Mouse (Mus musculus): ENCODE results near the gene Parp4. TPM values are rescaled to one million over a fixed set of nuclear protein-coding genes. Genes with fewer than 3 reads are reported as not detected.

Gene Parp4
- polyA plus RNA-seq, 1 experiment from 2014 or later: 1.9 TPM

DNA sequence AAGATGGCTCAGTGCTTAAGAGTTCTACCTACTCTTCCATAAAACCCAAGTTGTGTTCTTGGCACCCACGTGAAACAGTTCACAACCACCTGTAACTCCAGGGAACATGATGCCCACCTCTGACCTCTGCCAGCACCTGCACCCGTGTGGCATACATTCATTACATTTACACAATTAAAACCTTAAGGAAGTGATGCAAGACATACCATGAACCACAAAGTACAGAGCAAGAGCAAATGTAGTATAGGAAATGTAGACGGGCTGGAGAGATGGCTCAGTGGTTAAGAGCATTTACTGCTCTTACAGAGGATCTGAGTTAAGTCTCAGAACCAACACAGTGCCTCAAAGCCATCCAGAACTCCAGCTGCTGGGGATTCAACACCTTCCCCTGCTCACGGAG is 6.4 kb upstream of the Parp4 start:
- H3K27ac ChIP-seq: no peak overlapping the region
- 0 out of 2 replicates have a peak, but pooled peaks cover 4% of the 10 kb centered on the region for H3K36me3 ChIP-seq (replicated peaks; ENCODE audit: control insufficient read depth, insufficient read depth)
- WGBS: 88% methylated on average over 4 of the region's 4 CpGs
- no peak for DNase-seq (ENCODE audit: low spot score)
- peaks cover 6% of the 10 kb centered on the region; the same call in 1 of the 2 replicates for H3K4me1 ChIP-seq (replicated peaks; ENCODE audit: control insufficient read depth, insufficient read depth, low read length)
- no peaks in the 10 kb centered on the region for H3K9me3 ChIP-seq (ENCODE audit: control insufficient read depth, low read length)
- no peak overlapping the region for H3K4me2 ChIP-seq (replicated peaks)
- no peak for ATAC-seq (ENCODE audit: low FRiP score)
- H3K27me3 ChIP-seq (ENCODE audit: control insufficient read depth, insufficient read depth, low read length): no peaks in the 10 kb centered on the region
- H3K9ac ChIP-seq: no peak overlapping the region
- no peak overlapping the region for H3K4me3 ChIP-seq (replicated peaks; ENCODE audit: low read length)

DNA sequence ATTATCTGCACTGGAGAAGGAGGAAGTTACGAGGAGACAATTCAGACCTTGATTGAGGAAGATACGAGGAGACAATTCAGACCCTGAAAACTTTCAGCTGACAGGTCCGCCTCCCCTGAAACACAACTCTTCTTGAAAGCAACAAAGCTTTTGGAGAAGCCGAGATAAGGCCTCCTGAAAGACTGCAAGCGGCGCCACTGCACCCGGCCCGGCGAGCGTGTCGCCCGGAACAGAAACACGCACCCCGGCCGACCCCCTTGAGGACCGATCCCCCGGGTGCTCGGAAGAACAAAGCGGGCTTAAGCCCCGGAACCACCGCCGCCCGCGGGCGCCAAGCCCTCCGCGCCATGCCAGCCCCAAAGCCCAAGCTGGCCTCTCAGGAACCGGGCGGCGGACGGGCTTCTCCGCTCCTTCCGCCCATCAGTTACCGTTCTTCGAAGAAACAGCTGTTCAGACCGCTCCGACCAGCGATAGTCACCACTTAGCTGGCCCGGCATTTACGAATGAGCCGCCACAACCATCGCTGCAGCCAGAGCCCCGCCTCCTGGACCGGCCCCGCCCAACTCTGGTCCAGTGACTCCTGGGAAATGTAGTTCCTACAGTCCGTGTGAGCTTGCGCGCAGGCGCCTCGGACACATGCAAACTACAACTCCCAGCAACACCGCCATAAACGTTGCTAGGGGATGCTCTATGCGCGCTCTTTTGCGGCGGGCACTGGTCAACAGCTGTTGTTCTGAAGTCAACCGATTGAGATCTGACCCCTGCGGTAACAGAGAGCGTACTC is 3.9 kb upstream of the Parp4 start:
- Histone ChIP-seq H3K36me3 (replicated peaks; ENCODE audit: control insufficient read depth, insufficient read depth) (no peaks in the 10 kb centered on the region), H3K27ac (peak overlapping the region; percentile 58; the same call in 1 of the 2 replicates), H3K4me2 (replicated peaks) (peak overlapping the region; percentile 80), H3K4me1 (replicated peaks; ENCODE audit: control insufficient read depth, insufficient read depth, low read length) (peaks cover 11% of the 10 kb centered on the region), H3K4me3 (replicated peaks; ENCODE audit: low read length) (peak overlapping the region; percentile 80), H3K27me3 (ENCODE audit: control insufficient read depth, insufficient read depth, low read length) (no peaks in the 10 kb centered on the region), H3K9me3 (ENCODE audit: control insufficient read depth, low read length) (no peaks in the 10 kb centered on the region), H3K9ac (peak overlapping the region; percentile 67)
- peak; percentile 97 for DNase-seq (ENCODE audit: low spot score)
- under 1% methylated on average over 59 of the region's 59 CpGs for WGBS
- peak; percentile 100 for ATAC-seq (ENCODE audit: low FRiP score)

DNA sequence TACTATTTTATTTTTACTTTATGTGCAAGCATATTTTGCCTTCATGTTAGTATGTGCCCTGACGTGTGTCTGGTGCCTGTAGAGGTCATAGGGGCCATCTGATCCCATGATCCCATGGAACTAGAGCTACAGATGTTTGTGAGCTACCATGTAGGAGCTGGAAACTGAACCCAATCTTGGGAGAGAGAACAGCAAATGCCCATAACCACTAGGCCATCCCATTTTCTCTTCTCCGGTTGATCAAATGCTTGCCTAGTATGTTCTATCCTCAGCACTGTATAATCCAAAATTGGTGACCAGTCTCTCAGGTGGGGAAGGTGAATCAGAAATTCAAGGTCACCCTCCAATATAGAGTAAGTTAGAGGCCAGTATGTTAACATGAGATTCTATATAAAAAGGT is 2.9 kb upstream of the Parp4 start:
- Histone ChIP-seq H3K36me3 (replicated peaks; ENCODE audit: control insufficient read depth, insufficient read depth) (no peaks in the 10 kb centered on the region), H3K27ac (no peak overlapping the region), H3K9me3 (ENCODE audit: control insufficient read depth, low read length) (no peaks in the 10 kb centered on the region), H3K9ac (peak overlapping the region; percentile 59; the same call in 1 of the 2 replicates), H3K4me1 (replicated peaks; ENCODE audit: control insufficient read depth, insufficient read depth, low read length) (peaks cover 11% of the 10 kb centered on the region), H3K4me3 (replicated peaks; ENCODE audit: low read length) (peak overlapping the region; percentile 80), H3K4me2 (replicated peaks) (peak overlapping the region; percentile 80), H3K27me3 (ENCODE audit: control insufficient read depth, insufficient read depth, low read length) (no peaks in the 10 kb centered on the region)
- ATAC-seq (ENCODE audit: low FRiP score) (no peak), DNase-seq (ENCODE audit: low spot score) (no peak)
- 77% methylated on average over 2 of the region's 2 CpGs for WGBS

DNA sequence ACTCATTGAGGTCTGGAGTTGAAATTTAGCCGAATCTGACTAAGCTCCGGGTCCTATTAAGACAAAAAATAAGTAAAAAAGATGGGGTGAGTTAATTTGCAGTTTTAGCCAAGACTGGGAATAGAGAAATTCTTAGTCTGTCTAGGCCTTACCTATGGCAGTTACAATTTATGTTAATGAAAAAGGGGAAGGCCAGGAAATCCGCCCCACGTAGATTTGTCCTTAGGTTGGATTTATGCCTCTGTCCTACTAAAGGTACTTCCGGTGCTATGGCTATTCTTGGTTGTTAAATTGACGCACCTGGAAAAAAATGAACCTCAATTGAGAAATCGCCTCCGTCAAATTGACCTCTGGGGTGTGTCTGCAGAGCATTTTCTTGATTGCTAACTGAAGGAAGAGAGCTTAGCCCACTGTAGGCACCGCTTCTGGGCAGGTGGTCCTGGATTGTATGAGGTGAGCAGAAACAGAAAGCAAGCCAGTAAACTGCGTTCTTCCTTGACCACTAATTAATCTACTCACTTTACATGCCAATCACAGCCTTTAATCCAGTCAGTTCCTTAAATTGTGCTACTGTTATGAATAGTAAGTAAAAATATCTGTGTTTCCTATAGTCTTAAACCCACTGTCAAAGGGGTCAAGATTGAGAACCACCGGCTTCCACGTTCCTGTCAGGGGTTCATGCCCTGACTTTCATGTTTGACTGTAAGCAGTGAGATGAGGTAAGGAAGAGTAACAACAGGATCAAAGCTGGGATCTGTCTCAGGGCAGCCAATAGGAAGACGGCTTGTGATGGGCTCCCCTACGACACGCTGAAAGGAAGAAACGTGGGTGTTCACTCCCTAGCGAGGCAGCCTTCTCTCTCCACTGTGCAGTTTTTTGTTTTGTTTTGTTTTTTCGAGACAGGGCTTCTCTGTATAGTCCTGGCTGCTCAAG is 816 bp downstream of the Parp4 start:
- no peak for DNase-seq (ENCODE audit: low spot score)
- peaks cover 5% of the 10 kb centered on the region for H3K4me1 ChIP-seq (replicated peaks; ENCODE audit: control insufficient read depth, insufficient read depth, low read length)
- 73% methylated on average over 18 of the region's 18 CpGs for WGBS

GRCm38 (mm10) chr14:56579011-56579410 is 3.6 kb downstream of the Parp4 start:
- peaks cover 5% of the 10 kb centered on the region; the same call in 1 of the 2 replicates for H3K4me1 ChIP-seq (replicated peaks; ENCODE audit: control insufficient read depth, insufficient read depth, low read length)
- H3K9me3 ChIP-seq (ENCODE audit: control insufficient read depth, low read length): no peaks in the 10 kb centered on the region
- no peak for DNase-seq (ENCODE audit: low spot score)
- WGBS: 59% methylated on average over 8 of the region's 8 CpGs
- H3K4me2 ChIP-seq (replicated peaks): no peak overlapping the region
- no peak overlapping the region for H3K4me3 ChIP-seq (replicated peaks; ENCODE audit: low read length)
- H3K27me3 ChIP-seq (ENCODE audit: control insufficient read depth, insufficient read depth, low read length): no peaks in the 10 kb centered on the region
- no peak overlapping the region for H3K27ac ChIP-seq
- no peaks in the 10 kb centered on the region for H3K36me3 ChIP-seq (replicated peaks; ENCODE audit: control insufficient read depth, insufficient read depth)
- ATAC-seq (ENCODE audit: low FRiP score): no peak
- H3K9ac ChIP-seq: no peak overlapping the region

More for the DNA sequence above, 816 bp downstream of the Parp4 start:
- H3K36me3 ChIP-seq (replicated peaks; ENCODE audit: control insufficient read depth, insufficient read depth): no peaks in the 10 kb centered on the region
- peak overlapping the region; percentile 31 for H3K4me3 ChIP-seq (replicated peaks; ENCODE audit: low read length)
- peak overlapping the region; percentile 52 for H3K4me2 ChIP-seq (replicated peaks)
- no peak overlapping the region for H3K27ac ChIP-seq
- no peaks in the 10 kb centered on the region for H3K27me3 ChIP-seq (ENCODE audit: control insufficient read depth, insufficient read depth, low read length)
- no peak overlapping the region for H3K9ac ChIP-seq
- ATAC-seq (ENCODE audit: low FRiP score): no peak
- H3K9me3 ChIP-seq (ENCODE audit: control insufficient read depth, low read length): no peaks in the 10 kb centered on the region

- Histone ChIP-seq H3K9me3 (ENCODE audit: control insufficient read depth, low read length) (no peaks in the 10 kb centered on the region), H3K4me3 (replicated peaks; ENCODE audit: low read length) (no peak overlapping the region), H3K27ac (no peak overlapping the region), H3K36me3 (replicated peaks; ENCODE audit: control insufficient read depth, insufficient read depth) (no peaks in the 10 kb centered on the region), H3K4me2 (replicated peaks) (no peak overlapping the region), H3K27me3 (ENCODE audit: control insufficient read depth, insufficient read depth, low read length) (no peaks in the 10 kb centered on the region), H3K9ac (no peak overlapping the region), H3K4me1 (replicated peaks; ENCODE audit: control insufficient read depth, insufficient read depth, low read length) (no peaks in the 10 kb centered on the region)
- DNase-seq (ENCODE audit: low spot score) (no peak), ATAC-seq (ENCODE audit: low FRiP score) (no peak)
- 71% methylated on average over 5 of the region's 5 CpGs for WGBS
These were observed 5.7 kb downstream of the Parp4 start for GRCm38 (mm10) chr14:56581117-56581516.

DNA sequence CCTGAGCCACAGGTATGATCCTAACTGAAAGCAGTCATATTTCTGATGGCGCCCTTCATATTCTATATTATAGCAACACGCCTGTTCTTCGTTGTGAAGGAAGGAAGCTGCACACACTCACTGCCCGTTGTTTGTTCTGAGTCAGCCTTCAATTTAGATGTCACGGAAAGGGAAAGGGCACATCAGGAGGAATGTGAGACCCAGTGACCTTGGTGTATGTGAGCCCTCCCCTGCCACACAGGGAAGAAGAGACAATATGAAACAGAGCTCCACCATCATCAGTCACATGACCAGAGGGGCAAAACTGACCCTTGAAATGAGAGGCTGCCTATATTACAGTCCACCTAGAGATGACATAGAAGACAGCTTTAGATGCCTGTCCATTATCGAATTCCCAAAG is 6.9 kb downstream of the Parp4 start:
- Histone ChIP-seq H3K9ac (no peak overlapping the region), H3K4me2 (replicated peaks) (no peak overlapping the region), H3K27me3 (ENCODE audit: control insufficient read depth, insufficient read depth, low read length) (no peaks in the 10 kb centered on the region), H3K9me3 (ENCODE audit: control insufficient read depth, low read length) (no peaks in the 10 kb centered on the region), H3K36me3 (replicated peaks; ENCODE audit: control insufficient read depth, insufficient read depth) (no peaks in the 10 kb centered on the region), H3K27ac (no peak overlapping the region), H3K4me3 (replicated peaks; ENCODE audit: low read length) (no peak overlapping the region), H3K4me1 (replicated peaks; ENCODE audit: control insufficient read depth, insufficient read depth, low read length) (no peaks in the 10 kb centered on the region)
- WGBS: 90% methylated on average over 6 of the region's 6 CpGs
- ATAC-seq (ENCODE audit: low FRiP score) (no peak), DNase-seq (ENCODE audit: low spot score) (no peak)

- no peak for ATAC-seq (ENCODE audit: low FRiP score)
- no peak overlapping the region for H3K4me2 ChIP-seq (replicated peaks)
- H3K4me1 ChIP-seq (replicated peaks; ENCODE audit: control insufficient read depth, insufficient read depth, low read length): no peaks in the 10 kb centered on the region
- no peak for DNase-seq (ENCODE audit: low spot score)
- 94% methylated on average over 9 of the region's 9 CpGs for WGBS
- H3K36me3 ChIP-seq (replicated peaks; ENCODE audit: control insufficient read depth, insufficient read depth): no peaks in the 10 kb centered on the region
- H3K27me3 ChIP-seq (ENCODE audit: control insufficient read depth, insufficient read depth, low read length): no peaks in the 10 kb centered on the region
- no peak overlapping the region for H3K27ac ChIP-seq
- no peaks in the 10 kb centered on the region for H3K9me3 ChIP-seq (ENCODE audit: control insufficient read depth, low read length)
- H3K4me3 ChIP-seq (replicated peaks; ENCODE audit: low read length): no peak overlapping the region
- H3K9ac ChIP-seq: no peak overlapping the region
These were observed 16.8 kb downstream of the Parp4 start for GRCm38 (mm10) chr14:56592191-56592590.

- H3K27me3 ChIP-seq (ENCODE audit: control insufficient read depth, insufficient read depth, low read length): no peaks in the 10 kb centered on the region
- no peaks in the 10 kb centered on the region for H3K9me3 ChIP-seq (ENCODE audit: control insufficient read depth, low read length)
- WGBS: 91% methylated on average over 1 of the region's 1 CpGs
- no peak overlapping the region for H3K27ac ChIP-seq
- no peak for ATAC-seq (ENCODE audit: low FRiP score)
- no peaks in the 10 kb centered on the region for H3K4me1 ChIP-seq (replicated peaks; ENCODE audit: control insufficient read depth, insufficient read depth, low read length)
- no peak overlapping the region for H3K4me2 ChIP-seq (replicated peaks)
- no peak overlapping the region for H3K9ac ChIP-seq
- no peak for DNase-seq (ENCODE audit: low spot score)
- no peaks in the 10 kb centered on the region for H3K36me3 ChIP-seq (replicated peaks; ENCODE audit: control insufficient read depth, insufficient read depth)
- H3K4me3 ChIP-seq (replicated peaks; ENCODE audit: low read length): no peak overlapping the region
These were observed 19.4 kb downstream of the Parp4 start for GRCm38 (mm10) chr14:56594811-56595210.
